In genomic region chr15:32590641-32591040, GRCm38 (mm10) we compare ENCODE assay signal across 14 mouse cellular contexts.
"Had no signal": no experiment of that assay in that cellular context is flagged by ENCODE, and none has a peak within 500 bp of the region (broad histone marks: within the 10 kb centered on the region; RNA-seq: fewer than 3 reads in every experiment).

No protein-coding gene starts in this region.

- H3K4me1 ChIP-seq: liver, embryonic 15.5 days had no signal

- H3K4me2 ChIP-seq: limb, embryonic 13.5 days; liver, embryonic 15.5 days; midbrain, embryonic 11.5 days had no signal

- H3K27me3 ChIP-seq: liver, embryonic 15.5 days had no signal

- DNase-seq: layer of hippocampus, adult 9-11 months; liver; lung, adult 2 months; lung, postnatal 14 days; lung, postnatal 4 days; midbrain, embryonic 14.5 days; thymus, adult 18-20 months; thymus, postnatal 36 days had no signal

- H3K27ac ChIP-seq: layer of hippocampus, adult 2 months; limb, embryonic 10.5 days; limb, embryonic 13.5 days; liver, embryonic 15.5 days had no signal

- H3K4me3 ChIP-seq: layer of hippocampus, adult 2 months; limb, embryonic 10.5 days; limb, embryonic 13.5 days; liver, embryonic 15.5 days had no signal

- H3K9me3 ChIP-seq: limb, embryonic 10.5 days; limb, embryonic 13.5 days; liver, embryonic 15.5 days had no signal

- H3K36me3 ChIP-seq: limb, embryonic 10.5 days; limb, embryonic 13.5 days; liver, embryonic 15.5 days had no signal

- H3K9ac ChIP-seq: limb, embryonic 13.5 days; liver, embryonic 15.5 days had no signal

- ATAC-seq: intestine, postnatal 0 days had no signal
